Mouse (Mus musculus): ENCODE data around the gene Gm826.

DNA sequence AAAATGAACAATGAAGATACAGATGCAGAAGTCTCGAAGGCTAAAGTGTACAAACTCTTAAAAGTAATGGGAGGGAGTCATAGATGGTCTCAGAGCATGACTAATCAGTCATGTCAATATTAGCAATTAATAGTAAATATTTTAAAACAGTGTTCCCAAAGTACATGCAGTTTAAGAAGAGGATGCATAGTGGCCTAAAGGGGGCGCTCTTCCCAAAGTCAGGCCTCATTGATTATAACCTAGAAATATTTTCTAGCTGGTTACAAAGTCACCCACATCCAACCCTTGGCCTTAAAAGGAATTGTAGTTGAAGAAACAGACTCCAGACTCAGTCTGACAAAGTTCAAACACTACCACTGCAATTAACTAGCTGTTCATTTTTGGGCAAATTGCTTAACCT, 20.4 kb upstream of the Gm826 start:
- no peak for TF ChIP-seq CTCF (IDR thresholded peaks at IDR 0.05; ENCODE audit: borderline replicate concordance, insufficient read depth, low read length)
- no peak for TF ChIP-seq POLR2A (IDR thresholded peaks at IDR 0.05; ENCODE audit: low read depth, low read length)

Measured in embryonic fibroblast, embryonic 13.5 days (primary cell).